Mouse (Mus musculus): ENCODE results near the gene Olfr683. TPM values are rescaled to one million over a fixed set of nuclear protein-coding genes. Genes with fewer than 3 reads are reported as not detected.
"Not testable (repeated sequence)": the region's sequence is repeated elsewhere in the genome, so short reads cannot be mapped to it uniquely, and the experiment has no call there.

Olfr683 gene
- not detected for total RNA-seq (2022)

DNA sequence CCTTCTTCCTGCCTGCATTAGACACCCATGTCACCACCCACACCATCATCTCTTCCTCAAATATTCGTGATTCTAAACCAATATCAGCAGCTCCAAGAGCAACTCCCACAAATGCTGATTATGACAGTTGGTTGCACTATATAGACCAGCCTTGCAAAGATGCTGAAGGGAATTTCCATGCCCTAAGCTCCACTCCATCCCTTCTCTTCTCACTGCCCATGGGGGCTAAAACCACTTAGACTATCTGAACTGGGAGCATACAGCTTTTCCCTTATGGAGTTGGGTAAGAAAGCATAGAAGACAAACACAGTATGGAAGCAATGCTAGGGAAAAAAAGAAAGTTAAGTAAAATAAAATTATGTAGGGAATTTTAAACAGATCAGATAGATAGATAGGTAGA is at the start of gene Olfr683:
TSS of gene Olfr683 (minus strand) at position 101 of the 400 bp plus-strand sequence.
- no peak for DNase-seq

DNA sequence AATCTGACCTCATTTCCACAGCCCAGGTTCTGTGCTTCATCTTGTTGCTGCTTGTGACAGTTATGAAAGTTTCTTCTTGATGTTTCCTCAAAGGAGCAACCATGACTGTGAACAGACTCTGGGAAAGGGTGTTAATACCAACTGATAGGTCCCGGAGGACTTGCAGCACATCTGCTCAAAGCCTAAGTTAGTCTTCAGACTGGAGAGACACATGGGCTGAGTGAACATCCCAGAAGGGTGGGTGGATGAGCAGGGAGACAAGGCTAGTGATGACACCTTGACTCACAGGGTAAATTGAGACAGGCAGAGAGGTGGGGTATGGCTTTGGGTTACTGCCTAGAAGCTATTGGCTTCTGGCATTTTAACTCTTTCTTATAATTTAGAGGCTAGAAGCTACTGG is 39.1 kb upstream of the Olfr683 start, which contains the start of gene Olfr685:
TSS of gene Olfr685 (minus strand) at position 101 of the 400 bp plus-strand sequence.
- no peak for DNase-seq

DNA sequence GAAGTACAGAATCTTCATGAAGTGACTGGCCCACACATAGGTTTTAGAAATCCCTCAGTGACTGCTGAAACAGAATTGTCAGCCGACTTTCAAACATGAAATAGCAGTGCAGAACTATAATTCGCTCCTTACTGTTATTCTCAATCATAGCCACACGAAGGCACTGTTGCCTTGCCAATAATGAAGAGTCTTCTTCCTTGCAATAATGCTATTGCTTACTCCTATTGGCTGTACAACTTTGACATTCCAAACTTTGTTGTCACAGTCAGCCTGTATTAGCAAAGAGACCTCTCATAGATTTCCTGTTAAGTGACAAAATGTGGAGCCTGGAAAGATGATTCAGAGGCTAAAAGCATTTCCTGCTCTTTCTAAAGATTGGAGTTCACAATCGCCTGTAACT is 24.0 kb upstream of the Olfr683 start:
- DNase-seq = no peak

DNA sequence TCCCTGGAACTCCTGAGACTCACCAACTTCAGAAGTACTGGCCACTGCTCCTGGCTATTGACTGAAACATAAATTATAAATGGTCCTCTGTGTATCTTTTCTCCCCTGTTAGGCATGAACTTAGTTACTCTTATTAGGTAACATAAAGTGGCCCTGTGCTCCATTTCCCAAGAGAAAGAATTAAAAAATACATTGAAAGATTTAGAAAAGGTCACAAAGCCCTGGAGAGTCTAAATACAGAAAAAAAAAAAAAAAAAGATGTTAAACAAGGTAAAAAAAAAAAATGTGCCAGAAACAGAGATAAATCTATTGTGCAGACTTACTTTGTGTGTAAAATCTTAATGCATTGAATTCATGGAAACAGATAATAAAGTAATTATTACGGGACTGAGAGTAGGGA is 16.7 kb upstream of the Olfr683 start, which contains the start of gene Olfr684:
TSS of gene Olfr684 (minus strand) at position 101 of the 400 bp plus-strand sequence.
- DNase-seq = no peak

DNA sequence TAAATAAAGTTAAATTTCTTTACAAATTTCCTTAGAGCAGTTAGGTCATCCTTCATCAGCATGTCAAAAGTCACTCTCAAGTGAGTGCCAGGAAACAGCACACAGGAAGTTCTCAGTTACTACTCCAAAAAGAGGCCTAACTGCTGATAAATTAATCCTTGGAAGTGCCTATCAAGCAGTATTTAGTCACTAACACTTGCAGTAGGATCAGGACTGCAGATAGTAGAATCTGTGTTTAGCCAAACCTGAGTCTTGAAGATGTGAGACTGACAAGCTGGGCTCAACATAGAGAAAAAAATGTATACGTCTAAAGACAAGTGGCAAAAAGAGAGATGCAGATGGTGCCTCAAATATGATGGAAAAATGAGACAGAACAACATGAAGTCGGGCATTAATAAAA is 5.5 kb downstream of the Olfr683 start:
- DNase-seq = no peak

DNA sequence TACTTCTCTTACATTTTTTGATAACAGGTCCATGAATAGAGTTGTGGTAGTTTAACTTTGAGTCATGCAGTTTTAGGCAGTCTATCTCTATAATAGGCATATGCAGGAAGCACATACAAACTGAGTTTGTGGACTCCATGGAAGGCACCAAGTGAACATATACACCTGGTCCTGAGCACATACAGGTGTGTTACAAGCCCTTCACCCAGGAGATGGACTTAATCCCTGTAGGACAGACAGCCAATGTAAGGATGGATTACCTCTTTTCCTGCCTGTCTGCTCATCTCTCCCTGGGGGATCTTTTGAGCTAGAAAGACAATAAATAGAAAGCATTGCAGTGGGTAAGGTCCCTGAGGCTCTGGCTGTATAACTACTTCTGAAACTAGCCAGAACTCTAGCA is 30.3 kb downstream of the Olfr683 start, which contains the start of gene Olfr681:
TSS of gene Olfr681 (plus strand) at position 301 of the 400 bp plus-strand sequence.
- DNase-seq = no peak

DNA sequence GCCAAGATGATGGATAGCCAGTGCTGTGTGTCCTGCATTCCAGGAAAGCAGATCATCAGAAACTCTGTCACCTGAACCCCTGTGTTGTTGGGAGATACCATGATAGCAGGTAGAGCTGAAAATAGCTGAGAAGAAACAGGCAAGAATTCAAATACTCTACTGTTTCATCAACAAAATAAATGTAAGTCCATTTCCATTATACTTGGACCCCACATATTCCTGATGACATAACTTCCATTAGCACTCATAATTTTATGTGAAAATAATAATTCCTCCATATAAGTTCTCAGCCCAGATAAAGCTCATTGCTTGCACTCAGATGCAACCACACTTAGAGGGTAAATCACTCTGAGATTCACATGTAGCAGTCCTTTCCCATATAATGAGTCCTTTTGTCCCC is 54.1 kb downstream of the Olfr683 start, which contains the start of gene Olfr680-ps1:
TSS of gene Olfr680-ps1 (minus strand) at position 101 of the 400 bp plus-strand sequence.
- DNase-seq = not testable (repeated sequence)

Other genes with a start within 250 kb of the Olfr683 start
- not detected for gene Olfr667, start 225.5 kb downstream of the Olfr683 start, total RNA-seq (2022)
- not detected for gene Olfr668, start 219.0 kb downstream of the Olfr683 start, total RNA-seq (2022)
- gene Olfr669, start 212.8 kb downstream of the Olfr683 start, total RNA-seq (2022) = not detected
- gene Olfr670, start 184.4 kb downstream of the Olfr683 start, total RNA-seq (2022) = not detected
- not detected for gene Olfr671, start 167.9 kb downstream of the Olfr683 start, total RNA-seq (2022)
- gene Olfr672, start 145.0 kb downstream of the Olfr683 start, total RNA-seq (2022) = not detected
- not detected for gene Olfr675, start 118.6 kb downstream of the Olfr683 start, total RNA-seq (2022)
- not detected for gene Olfr676, start 114.3 kb downstream of the Olfr683 start, total RNA-seq (2022)
- gene Olfr677, start 95.6 kb downstream of the Olfr683 start, total RNA-seq (2022) = not detected
- gene Olfr678, start 82.5 kb downstream of the Olfr683 start, total RNA-seq (2022) = not detected
- gene Olfr679, start 65.8 kb downstream of the Olfr683 start, total RNA-seq (2022) = not detected
- not detected for gene Olfr680-ps1, start 54.2 kb downstream of the Olfr683 start, total RNA-seq (2022)
- gene Olfr681, start 30.2 kb downstream of the Olfr683 start, total RNA-seq (2022) = not detected
- not detected for gene Olfr684, start 16.6 kb upstream of the Olfr683 start, total RNA-seq (2022)
- not detected for gene Olfr685, start 39.0 kb upstream of the Olfr683 start, total RNA-seq (2022)
- not detected for gene Olfr686, start 60.5 kb upstream of the Olfr683 start, total RNA-seq (2022)
- not detected for gene Olfr688, start 141.1 kb upstream of the Olfr683 start, total RNA-seq (2022)
- not detected for gene Olfr689, start 164.2 kb upstream of the Olfr683 start, total RNA-seq (2022)
- gene Olfr690, start 187.1 kb upstream of the Olfr683 start, total RNA-seq (2022) = not detected
- under 1 TPM in 1 of 4 experiments, not detected in 3; 0.15 TPM for gene Olfr691, start 195.3 kb upstream of the Olfr683 start, total RNA-seq (2022)
- gene Olfr692, start 221.2 kb upstream of the Olfr683 start, total RNA-seq (2022) = not detected
- not detected for gene Gm5901, start 228.0 kb upstream of the Olfr683 start, total RNA-seq (2022)

All from adrenal gland, adult 8-10 months (tissue).